Mouse (Mus musculus): ENCODE measurements at regions not wholly inside any gene's neighbourhood (a gene's known extent, or its start where the extent isn't known, plus 50 kb on each side); places are given as distances from the start of the nearest gene placed in this dataset.

- TF ChIP-seq CTCF (conservative IDR thresholded peaks at IDR 0.05; ENCODE audit: low read length), result no peak
- no peak for TF ChIP-seq NANOG (IDR thresholded peaks at IDR 0.05; ENCODE audit: borderline replicate concordance, low read length)
- no peak for TF ChIP-seq POU5F1 (IDR thresholded peaks at IDR 0.05; ENCODE audit: borderline replicate concordance, low read length)
Observed at GRCm38 (mm10) chr17:22795213-22795612, 71.7 kb downstream of the Zfp945 start.

All from E14TG2a.4 (cell line).